Comparison of ENCODE assay signal across 8 mouse cellular contexts in genomic region chr16:96127657-96128344, GRCm38 (mm10). TPM values are rescaled to one million over a fixed set of nuclear protein-coding genes. Genes with fewer than 3 reads are reported as not detected.
A peak's percentile ranks its signal among the peaks of the same experiment; 100 is the strongest.
DNase-seq lines count a peak whose midpoint lies in the region; ATAC-seq and TF ChIP-seq lines count a peak whose summit lies in the region.

Gene Hmgn1, minus strand, starts transcription at chr16:96127729.

- H3K9me3 ChIP-seq in embryonic facial prominence, embryonic 14.5 days (ENCODE audit: control insufficient read depth, low read length): no peaks in the 10 kb centered on the region
- no peaks in the 10 kb centered on the region for H3K9me3 ChIP-seq in limb, embryonic 14.5 days (ENCODE audit: control insufficient read depth, low read length)
- no peaks in the 10 kb centered on the region for H3K9me3 ChIP-seq in midbrain, postnatal 0 days (ENCODE audit: low read length)

- peak within 1 kb of the TSS; percentile 96 for H3K4me3 ChIP-seq in embryonic facial prominence, embryonic 14.5 days (ENCODE audit: low read depth, low read length)
- H3K4me3 ChIP-seq in limb, embryonic 14.5 days (replicated peaks; ENCODE audit: low read length): peak within 1 kb of the TSS; percentile 97
- peak within 1 kb of the TSS; percentile 65 for H3K4me3 ChIP-seq in midbrain, postnatal 0 days (ENCODE audit: low read depth, low read length)

- H3K9ac ChIP-seq in embryonic facial prominence, embryonic 14.5 days (ENCODE audit: low read depth, low read length): peak within 1 kb of the TSS; percentile 99
- H3K9ac ChIP-seq in limb, embryonic 14.5 days (ENCODE audit: low read depth, low read length, severe bottlenecking): peak within 1 kb of the TSS; percentile 98
- peak within 1 kb of the TSS; percentile 80 for H3K9ac ChIP-seq in midbrain, postnatal 0 days (replicated peaks; ENCODE audit: low read length, poor library complexity, severe bottlenecking)

- no peak for TF ChIP-seq CTCF in midbrain, postnatal 0 days (IDR thresholded peaks at IDR 0.05)

- 1% methylated on average over 33 of the region's 72 CpGs for whole genome bisulfite sequencing in embryonic facial prominence, embryonic 14.5 days
- under 1% methylated on average over 58 of the region's 72 CpGs for WGBS in limb, embryonic 14.5 days
- WGBS in midbrain, postnatal 0 days: under 1% methylated on average over 51 of the region's 72 CpGs

- peak; percentile 94; the same call in 1 of the 2 replicates for TF ChIP-seq POLR2A in limb, embryonic 14.5 days (IDR thresholded peaks at IDR 0.05; ENCODE audit: borderline replicate concordance, extremely low read depth, insufficient read depth, insufficient read length)

- peaks cover 12% of the 10 kb centered on the region for H3K4me1 ChIP-seq in embryonic facial prominence, embryonic 14.5 days (ENCODE audit: control insufficient read depth, insufficient read depth, low read length)
- peaks cover 14% of the 10 kb centered on the region for H3K4me1 ChIP-seq in limb, embryonic 14.5 days (ENCODE audit: control insufficient read depth, insufficient read depth, low read length)
- peaks cover 8% of the 10 kb centered on the region; the same call in 1 of the 2 replicates for H3K4me1 ChIP-seq in midbrain, postnatal 0 days (ENCODE audit: insufficient read depth, low read length)

- H3K27me3 ChIP-seq in embryonic facial prominence, embryonic 14.5 days (replicated peaks; ENCODE audit: control insufficient read depth, insufficient read depth, low read length): no peaks in the 10 kb centered on the region
- no peaks in the 10 kb centered on the region for H3K27me3 ChIP-seq in limb, embryonic 14.5 days (ENCODE audit: control insufficient read depth, insufficient read depth, low read length)
- H3K27me3 ChIP-seq in midbrain, postnatal 0 days (ENCODE audit: insufficient read depth, low read length): no peaks in the 10 kb centered on the region

- peak within 1 kb of the TSS; percentile 86 for H3K4me2 ChIP-seq in embryonic facial prominence, embryonic 14.5 days (ENCODE audit: low read depth, low read length)
- peak within 1 kb of the TSS; percentile 86 for H3K4me2 ChIP-seq in limb, embryonic 14.5 days (replicated peaks; ENCODE audit: low read depth, low read length, severe bottlenecking)
- peak within 1 kb of the TSS; percentile 68 for H3K4me2 ChIP-seq in midbrain, postnatal 0 days (ENCODE audit: low read depth, low read length, poor library complexity, severe bottlenecking)

- H3K27ac ChIP-seq in embryonic facial prominence, embryonic 14.5 days (replicated peaks; ENCODE audit: low read depth, low read length): peak within 1 kb of the TSS; percentile 96
- peak within 1 kb of the TSS; percentile 97 for H3K27ac ChIP-seq in limb, embryonic 14.5 days (replicated peaks; ENCODE audit: low read depth, low read length)
- peak within 1 kb of the TSS; percentile 96 for H3K27ac ChIP-seq in midbrain, postnatal 0 days (ENCODE audit: low read depth, low read length)

- peak; percentile 95 for DNase-seq in 3134 (ENCODE audit: extremely low read depth, insufficient read length, low spot score)
- DNase-seq in adrenal gland, postnatal 4 days (ENCODE audit: low spot score in 2 of 2): peak; percentile 89 to 94
- DNase-seq in embryonic facial prominence, embryonic 14.5 days (ENCODE audit: low spot score): peak; percentile 99
- DNase-seq in heart, adult 8-10 months (ENCODE audit: low spot score): peak; percentile 94
- peak; percentile 98 for DNase-seq in kidney, adult 9 months
- DNase-seq in limb, embryonic 14.5 days (ENCODE audit: low spot score): peak; percentile 97
- peak; percentile 98 for DNase-seq in midbrain, postnatal 0 days (ENCODE audit: low spot score)
- DNase-seq in spleen, postnatal 14 days (ENCODE audit: low spot score in 2 of 2): peak; percentile 74 to 83

- H3K36me3 ChIP-seq in embryonic facial prominence, embryonic 14.5 days (ENCODE audit: control insufficient read depth, insufficient read depth, low read length): peaks cover 40% of the 10 kb centered on the region
- peaks cover 39% of the 10 kb centered on the region for H3K36me3 ChIP-seq in limb, embryonic 14.5 days (ENCODE audit: control insufficient read depth, insufficient read depth, low read length)
- H3K36me3 ChIP-seq in midbrain, postnatal 0 days (ENCODE audit: insufficient read depth, low read length): peaks cover 15% of the 10 kb centered on the region

- ATAC-seq in embryonic facial prominence, embryonic 14.5 days (ENCODE audit: low read depth): peak; percentile 97
- ATAC-seq in limb, embryonic 14.5 days (ENCODE audit: low FRiP score, low read depth): peak; percentile 95
- peak; percentile 98 for ATAC-seq in midbrain, postnatal 0 days (ENCODE audit: low FRiP score)

RNA-seq across cellular contexts. Expression of gene Hmgn1, which starts in this region (rescaled TPM):
- 100 to 1,000 TPM; 270 to 285 TPM for total RNA-seq in adrenal gland, postnatal 4 days (2021)
- 528 and 592 TPM in 2 replicates for polyA plus RNA-seq in embryonic facial prominence, embryonic 14.5 days (2014; fragmentation: Nextera tagmentation; extraction: Ambion mirVana)
- total RNA-seq in heart, adult 8-10 months (2022): 10 to 100 TPM; 40.6 to 57.8 (median 43.0) TPM
- 283 and 371 TPM in 2 replicates for polyA plus RNA-seq in limb, embryonic 14.5 days (2012; rRNA removed)
- 661 and 673 TPM in 2 replicates for polyA plus RNA-seq in limb, embryonic 14.5 days (2014; fragmentation: Nextera tagmentation; extraction: Ambion mirVana)
- 106 and 119 TPM in 2 replicates for total RNA-seq in midbrain, postnatal 0 days (2014; rRNA removed)
- 184 and 202 TPM in 2 replicates for polyA plus RNA-seq in midbrain, postnatal 0 days (2015; fragmentation: Nextera tagmentation; extraction: Ambion mirVana)

Comparison
In these comparisons a context has a peak if more than half of its experiments do, and no peak if none do; other contexts are left out.
1. Peak in every context shown above with its lines: DNase-seq, ATAC-seq, H3K4me3 ChIP-seq and H3K27ac ChIP-seq.